Mouse (Mus musculus) right cerebral cortex, postnatal 14 days (tissue): ENCODE data around the gene Cd99l2.
"Not testable (repeated sequence)": the region's sequence is repeated elsewhere in the genome, so short reads cannot be mapped to it uniquely, and the experiment has no call there.

Experiments used
- DNase-seq: peaks from one replicate; pipeline ENCODE4 v3.0.0; 2022

Gene Cd99l2

DNA sequence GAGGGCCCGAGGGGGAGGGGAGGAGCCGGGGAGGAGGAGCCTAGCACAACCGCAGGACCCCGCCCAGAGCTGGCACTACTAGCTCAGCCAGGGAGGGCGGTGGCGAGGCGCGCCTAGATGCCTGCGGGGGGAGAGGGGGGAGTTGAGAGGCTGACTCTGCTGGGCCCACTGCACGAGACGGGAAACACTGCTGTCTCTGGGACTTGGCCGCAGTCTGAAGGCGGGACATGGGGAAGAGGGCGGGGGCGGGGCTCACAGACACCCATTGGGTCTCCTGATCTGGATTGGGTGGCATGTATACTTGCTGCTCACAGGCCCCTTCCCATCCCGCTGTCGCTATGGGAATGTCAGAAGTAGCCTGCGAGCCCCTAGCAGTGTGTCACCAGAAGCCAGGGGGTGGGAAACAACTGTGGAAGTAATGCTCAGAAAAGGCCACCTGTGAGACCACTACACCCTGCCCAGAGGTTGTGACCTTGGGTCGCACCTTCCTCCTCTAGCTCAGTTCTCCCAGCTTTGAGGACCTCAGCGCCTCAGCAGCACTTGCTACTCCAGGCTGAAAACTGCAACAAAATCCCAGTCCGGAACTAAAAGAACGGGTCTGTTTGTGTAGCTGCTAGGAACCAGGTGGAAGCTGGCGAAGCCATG is at the start of gene Cd99l2:
TSS of gene Cd99l2 (minus strand) at position 216 of the 645 bp plus-strand sequence.
- DNase-seq: peak; percentile 78

DNA sequence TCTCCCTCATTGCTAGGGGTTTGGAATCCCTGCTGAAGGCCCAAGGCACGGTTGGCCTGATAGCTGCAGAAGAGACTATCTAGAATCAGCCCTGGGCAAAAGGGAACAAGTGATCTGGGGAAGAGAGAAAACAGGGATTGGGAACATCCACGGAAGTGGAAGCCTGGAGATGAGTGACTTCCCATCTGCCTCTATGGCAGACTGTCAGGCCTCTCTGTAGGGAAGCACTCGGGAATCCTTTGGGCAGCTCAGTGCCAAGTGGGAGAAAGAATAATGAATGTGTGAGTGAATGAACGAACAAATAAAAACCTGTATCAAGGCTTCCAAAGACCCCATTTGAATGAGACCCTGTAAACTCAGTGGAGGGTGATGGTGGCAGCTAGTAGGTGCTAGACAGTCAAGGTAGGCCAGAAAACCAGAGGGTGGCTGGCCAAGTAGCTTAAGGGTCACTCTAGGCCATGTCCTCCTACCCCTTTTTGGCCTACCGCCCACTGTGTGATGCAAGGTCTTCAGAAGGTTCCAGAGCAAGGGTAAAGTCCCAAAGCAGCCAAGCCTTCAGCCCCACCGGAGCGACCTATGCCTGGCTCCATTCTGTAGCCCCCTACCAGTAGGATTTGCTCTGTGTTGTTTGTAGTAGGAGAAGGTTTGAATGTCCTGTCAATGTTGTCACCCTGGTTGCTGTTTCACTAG is 48.3 kb upstream of the Cd99l2 start:
- DNase-seq: no peak

DNA sequence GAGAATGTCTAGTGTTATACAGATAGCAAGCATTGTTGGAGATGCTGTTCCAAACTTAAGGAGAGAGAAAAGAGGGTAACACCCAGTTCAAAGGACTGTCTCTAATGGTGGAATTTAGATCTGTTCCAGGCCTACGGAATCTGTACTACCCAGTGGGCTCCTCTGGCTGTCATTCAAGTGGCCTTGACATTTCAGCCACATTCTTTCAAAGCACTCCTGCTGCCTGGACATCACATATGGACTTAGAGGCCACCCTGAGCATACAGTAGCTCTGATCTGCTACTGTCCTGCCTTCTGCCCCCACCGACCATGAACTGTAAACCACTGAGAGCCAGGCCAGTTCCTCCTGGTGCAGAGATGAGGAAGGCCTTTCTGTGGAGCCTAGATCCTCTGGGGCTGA is 45.1 kb upstream of the Cd99l2 start:
- DNase-seq: no peak

DNA sequence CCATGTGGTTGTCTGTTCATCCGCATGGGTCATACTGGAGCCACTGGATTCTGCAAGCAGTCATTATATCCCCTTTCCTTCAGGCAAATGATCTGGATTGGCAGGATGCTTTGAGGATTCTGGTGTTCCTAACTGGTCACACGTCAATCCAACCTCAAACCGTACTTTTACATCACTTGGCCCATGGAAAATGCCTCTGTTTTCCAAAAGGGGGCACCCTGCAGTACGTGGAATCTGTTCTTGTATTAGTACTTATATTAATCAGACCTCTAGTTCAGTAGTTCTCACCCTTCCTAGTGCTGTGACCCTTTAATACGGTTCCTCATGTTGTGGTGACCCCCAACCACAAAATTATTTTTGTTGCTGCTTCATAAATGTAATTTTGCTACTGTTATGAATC is 41.5 kb upstream of the Cd99l2 start:
- DNase-seq: no peak

DNA sequence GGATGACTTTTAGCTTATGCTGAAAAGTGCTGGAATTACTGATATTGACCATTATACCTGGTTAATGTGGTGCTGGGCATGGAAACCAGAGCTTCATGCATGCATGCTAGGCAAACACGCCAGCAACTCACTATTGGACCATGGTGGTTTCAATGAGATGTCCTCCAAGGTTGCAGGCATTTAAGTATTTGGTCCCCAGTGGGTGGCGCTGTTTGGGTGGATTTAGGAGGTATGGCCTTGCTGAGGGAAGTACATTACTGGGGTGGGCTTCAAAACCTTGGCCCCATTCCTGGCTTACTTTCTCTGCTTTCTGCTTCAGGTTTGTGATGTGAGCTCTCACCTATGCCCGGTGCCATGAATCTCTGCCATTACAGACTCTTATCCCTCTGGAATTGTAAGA is 40.0 kb upstream of the Cd99l2 start:
- DNase-seq: no peak

DNA sequence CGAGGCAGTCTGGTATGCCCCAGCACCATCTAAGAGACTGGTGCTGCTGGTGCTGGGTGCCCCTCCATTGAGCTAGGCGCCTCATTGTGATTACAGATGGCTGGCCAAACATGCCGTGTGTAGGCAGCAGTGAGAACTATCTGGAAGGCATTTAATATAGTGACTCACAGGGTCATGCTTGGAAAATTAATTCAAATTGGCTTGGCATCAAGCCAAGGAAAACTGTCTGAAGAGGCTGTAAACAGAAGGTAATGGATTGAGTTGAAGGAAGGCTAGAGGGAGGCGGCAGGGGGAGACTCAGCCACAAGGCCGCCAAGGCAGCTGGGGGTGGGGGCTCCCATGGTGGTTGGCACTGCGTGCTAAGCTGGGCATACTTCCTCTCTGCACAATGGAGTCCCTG is 36.0 kb upstream of the Cd99l2 start:
- DNase-seq: no peak

DNA sequence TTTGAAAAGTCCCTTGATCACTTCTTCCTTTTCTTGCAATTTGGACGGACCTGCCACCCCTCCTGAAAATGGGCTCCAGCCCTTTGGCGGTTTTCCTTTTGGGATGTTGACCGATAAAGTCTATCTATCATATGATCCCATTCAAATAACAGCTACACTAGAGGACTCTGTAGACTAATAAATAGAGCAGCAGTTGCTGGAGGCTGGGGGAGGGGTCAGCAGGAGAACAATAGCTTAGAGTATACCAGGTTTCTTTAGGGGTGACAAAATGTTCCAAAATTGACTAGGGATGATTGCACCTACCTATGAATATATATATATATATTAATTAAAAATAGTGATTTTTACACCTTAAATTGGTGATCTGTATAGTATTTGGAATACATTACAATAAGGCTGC is 35.5 kb upstream of the Cd99l2 start:
- no peak for DNase-seq

DNA sequence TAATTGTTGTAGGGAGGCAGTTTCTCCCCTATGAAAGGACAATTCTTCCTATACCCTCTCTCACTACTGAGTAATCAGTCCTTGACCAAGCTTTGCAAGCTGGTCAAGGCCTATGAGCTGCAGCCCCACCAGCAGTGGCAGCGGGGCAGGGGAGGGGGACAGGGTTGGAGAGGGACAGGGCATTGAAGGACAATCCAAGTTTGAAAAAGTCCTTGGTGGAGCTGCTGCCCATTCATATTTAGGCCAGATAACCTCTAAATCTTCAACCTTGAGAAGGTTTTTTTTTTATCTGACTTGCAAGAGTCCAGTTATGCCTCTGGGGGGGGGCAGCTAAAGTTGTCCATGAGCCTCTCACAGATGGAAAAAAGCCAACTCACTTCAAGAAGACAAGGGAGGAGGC is 34.8 kb upstream of the Cd99l2 start:
- no peak for DNase-seq

DNA sequence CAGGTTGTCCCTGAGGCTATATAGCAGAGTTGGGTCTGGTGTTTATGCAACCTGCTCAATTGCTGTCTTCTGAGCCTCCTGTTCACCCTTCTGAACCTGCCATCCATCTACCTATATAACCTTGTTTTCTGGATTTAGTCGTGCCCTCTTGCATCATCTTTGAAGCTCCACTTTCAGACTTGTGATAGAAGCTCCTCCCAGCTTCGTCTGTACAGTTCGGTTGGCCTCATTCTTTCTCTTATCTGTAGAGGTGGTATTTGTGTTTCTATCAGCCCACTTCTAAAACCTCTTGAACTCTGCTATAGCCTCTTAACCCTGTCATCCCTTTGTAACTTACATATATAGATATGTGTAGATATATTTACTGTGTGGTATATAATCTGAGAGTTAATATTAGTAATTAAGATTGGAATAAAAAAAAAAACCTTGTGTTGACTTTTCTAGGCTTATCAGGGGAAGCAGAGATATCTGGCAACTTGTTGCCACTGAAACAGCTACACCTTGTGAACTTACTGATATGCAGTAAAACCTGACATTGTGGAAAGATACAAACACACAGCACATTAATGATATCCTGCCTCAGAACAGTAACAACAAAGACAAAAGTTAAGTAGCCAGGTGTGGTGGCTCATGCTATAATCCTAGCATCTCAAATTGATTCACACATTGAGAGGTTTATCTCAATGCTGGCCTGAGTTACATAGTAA is 33.1 kb upstream of the Cd99l2 start:
- no peak for DNase-seq

DNA sequence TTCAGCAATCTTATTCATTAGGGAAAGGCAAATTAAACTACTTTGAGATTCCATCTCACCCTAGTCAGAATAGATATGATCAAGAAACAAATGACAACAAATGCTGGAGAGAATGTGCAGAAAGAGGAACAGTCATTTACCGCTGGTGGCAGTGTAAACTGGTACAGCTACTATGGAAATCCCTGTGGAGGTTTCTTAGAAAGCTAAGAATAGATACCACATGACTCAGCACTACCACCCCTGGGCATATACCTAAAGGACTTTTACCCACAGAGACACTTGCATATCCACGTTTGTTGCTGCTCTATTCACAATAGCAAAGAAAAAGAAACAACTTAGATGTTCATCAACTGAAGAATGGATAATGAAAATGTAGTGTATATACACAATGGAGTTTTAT is 31.7 kb upstream of the Cd99l2 start:
- DNase-seq: no peak

DNA sequence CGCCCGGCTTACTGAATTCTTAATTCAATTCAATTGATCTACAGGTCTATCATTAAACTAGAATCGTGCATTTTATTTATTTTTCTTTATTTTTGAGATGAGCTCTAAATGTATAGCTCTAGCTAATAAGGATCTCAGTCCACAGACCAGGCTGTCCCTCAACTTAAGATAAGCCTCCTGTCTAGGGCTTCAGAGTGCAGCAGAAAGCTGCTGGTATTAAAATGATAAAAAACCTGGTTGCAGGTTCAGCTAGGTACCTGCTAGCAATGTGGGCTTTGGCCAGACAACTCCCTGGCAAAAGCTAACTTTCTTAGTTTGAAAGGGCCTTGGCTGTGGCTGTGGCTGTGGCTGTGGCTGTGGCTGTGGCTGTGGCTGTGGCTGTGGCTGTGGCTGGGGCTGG is 30.2 kb upstream of the Cd99l2 start:
- no peak for DNase-seq

DNA sequence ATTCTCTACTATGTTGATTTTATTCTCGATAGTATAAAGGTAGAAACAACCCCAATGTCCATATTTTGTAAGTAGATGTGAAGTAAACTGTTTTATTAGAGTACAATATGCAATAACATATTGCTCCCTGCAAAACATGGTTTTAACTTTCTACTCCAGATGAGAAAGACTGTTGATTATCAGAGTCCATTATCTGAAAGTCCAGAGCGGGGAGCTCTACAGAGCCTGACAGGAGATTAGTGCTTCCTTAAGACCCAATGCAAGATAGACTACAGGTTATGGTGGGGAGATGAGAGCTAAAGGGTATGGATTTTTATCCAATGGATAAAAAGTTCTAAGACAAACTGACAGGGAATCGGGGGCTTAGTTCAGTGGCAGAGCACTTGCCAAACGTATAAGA is 26.6 kb upstream of the Cd99l2 start:
- DNase-seq: no peak

DNA sequence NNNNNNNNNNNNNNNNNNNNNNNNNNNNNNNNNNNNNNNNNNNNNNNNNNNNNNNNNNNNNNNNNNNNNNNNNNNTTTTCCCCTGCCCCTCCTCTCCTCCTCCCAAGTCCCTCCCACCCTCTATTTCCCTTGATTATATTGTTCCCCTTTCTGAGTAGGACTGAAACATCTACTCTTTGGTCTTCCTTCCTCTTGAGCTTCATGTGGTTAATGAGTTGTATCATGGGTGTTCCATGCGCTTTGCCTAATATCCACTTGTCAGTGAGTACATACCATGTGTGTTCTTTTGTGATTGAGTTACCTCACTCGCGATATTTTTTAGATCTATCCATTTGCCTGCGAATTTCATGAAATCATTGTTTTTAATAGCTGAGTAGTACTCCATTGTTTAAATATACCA is 13.9 kb upstream of the Cd99l2 start:
- not testable (repeated sequence) for DNase-seq

DNA sequence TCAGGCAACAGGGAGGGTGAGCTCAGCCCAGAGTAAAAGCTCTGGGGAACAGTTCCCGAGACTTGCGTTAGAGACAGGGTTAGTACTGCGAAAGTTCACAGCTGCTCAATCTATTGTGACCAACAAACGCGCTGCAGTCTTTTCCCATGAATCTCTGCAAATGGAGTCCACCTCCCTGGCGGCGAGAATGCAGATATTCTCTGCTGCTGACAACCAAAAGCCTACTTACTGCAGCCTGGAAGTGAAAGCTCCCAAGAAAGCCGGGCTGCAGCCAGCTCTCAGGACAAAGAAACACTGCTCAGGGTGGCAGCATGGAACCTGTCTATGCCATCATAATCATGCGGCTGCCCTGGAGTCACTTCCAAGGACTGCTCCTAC is 619 bp upstream of the Cd99l2 start:
- peak; percentile 11 for DNase-seq

DNA sequence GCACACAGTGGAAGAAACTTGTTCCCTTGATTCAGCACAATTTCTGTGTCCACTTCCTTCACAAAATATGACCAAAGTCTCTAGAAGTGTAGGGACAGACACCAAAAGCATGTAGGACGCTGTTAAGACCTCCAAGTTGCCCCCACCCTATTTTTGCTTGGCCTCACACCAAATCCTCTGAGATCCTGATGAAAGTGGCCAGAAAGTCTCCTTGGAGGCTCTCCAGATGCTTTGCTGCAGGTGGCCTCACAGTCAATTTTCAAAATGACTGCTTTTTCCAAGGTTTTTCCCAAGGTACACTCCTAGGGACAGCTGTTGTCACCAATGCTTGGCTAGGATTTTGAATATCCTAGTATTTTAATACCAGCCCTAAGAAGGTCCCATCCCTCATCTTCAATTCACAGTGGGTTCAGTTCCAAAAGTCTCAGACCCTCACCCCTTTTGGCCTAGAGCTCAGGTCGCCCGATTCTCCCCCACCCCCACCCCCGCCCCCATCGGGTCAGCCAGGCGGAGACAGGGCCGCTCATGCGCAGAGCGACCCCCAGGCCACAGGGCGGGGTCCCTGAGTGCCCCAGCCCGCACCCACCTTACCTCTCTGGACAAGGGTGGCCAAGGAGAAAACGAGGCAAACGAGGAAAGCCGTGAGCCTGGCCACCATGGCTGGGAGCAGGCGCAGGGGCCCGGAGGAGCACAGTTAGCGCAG is 567 bp downstream of the Cd99l2 start:
- DNase-seq: no peak

DNA sequence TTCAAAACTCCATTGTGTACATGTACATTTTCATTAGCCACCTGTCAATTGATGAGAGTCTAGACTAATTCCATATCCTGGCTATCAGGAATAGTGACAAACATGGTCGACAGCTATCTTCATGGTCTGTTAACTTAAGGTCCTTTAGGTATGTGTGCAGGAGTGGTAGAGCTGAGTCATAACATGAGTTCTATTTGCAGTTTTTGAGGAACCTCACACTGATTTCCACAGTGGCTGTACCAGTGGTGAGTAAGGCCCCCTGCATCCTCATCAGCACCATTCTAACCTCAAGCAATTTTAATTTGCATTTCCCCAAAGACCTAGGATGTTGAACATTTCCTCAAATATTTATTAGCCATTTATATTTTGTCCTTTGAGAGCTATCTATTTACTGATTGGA is 3.3 kb downstream of the Cd99l2 start:
- DNase-seq: no peak

DNA sequence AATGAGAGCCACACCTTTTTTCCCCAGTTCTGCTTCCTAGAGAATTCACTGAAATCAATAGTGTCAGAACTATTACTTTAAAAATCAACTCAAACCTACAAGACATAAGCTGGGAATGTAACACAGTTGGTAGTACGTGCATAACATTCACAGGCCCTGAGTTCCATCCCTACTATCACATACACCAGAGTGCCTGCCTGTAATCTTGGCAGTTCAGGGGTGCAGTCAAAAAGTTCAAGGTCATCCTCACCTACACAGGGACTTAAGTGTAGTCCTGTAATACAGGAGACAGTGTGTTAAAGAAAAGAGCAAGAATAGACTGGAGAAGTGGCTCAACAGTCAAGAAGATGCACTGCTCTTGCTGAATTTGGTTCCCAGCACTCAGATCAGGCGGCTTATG is 10.4 kb downstream of the Cd99l2 start:
- DNase-seq: no peak

DNA sequence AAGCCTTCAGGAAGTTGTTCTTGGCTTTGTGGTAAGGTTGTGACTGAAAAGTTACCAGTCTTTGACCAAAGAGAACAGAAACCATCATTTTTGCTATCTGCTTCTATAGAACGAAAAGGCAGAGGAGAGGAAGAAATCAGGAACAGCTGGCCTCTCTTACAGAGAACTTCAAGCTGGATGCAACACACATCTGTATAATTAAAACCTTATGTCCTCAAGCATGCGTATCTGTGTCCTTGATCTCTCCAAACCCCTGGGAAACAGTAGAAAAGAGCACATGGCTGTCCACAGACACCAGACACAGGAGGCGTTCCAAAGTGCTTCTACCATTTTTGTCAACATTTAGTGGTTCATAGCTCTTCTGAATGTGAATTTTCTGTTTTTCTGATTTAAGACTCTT is 16.7 kb downstream of the Cd99l2 start:
- no peak for DNase-seq

DNA sequence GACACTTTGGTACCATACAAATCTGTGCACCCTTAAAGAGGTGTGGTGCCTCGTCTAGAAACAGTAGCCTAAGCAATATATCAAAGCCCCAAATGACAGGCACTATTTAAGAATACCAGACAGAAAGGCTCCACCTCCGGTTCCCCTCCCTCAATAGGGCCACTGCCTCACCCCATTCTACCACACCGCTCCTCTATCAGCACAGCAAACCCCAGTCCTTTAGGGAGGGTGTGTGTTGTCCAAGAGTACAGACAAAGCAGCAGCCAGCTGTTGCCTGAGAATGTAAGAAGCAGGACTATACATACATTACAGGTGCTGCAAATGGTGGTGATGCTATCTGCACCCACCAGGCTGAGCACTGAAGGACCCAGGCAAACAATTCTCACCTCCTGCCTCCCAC is 17.2 kb downstream of the Cd99l2 start:
- DNase-seq: no peak

DNA sequence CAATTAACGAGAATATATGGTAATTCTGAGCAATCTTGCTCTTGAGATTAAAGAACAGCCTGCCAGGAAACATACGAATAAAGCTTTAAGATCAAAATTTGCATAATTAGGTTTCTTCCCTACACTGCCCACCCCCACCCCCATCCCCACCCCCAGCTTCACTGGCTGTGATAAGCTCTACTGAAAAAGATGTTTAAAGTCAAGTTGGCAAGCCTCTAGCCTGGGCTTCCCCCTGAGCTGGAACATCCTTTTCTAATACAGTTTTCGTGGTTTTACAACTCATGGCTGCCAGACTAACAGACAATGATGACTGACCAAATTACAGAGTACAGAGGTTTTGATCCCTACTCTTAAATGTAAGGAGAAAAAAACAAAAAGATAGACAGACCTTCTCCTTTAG is 17.6 kb downstream of the Cd99l2 start:
- no peak for DNase-seq

DNA sequence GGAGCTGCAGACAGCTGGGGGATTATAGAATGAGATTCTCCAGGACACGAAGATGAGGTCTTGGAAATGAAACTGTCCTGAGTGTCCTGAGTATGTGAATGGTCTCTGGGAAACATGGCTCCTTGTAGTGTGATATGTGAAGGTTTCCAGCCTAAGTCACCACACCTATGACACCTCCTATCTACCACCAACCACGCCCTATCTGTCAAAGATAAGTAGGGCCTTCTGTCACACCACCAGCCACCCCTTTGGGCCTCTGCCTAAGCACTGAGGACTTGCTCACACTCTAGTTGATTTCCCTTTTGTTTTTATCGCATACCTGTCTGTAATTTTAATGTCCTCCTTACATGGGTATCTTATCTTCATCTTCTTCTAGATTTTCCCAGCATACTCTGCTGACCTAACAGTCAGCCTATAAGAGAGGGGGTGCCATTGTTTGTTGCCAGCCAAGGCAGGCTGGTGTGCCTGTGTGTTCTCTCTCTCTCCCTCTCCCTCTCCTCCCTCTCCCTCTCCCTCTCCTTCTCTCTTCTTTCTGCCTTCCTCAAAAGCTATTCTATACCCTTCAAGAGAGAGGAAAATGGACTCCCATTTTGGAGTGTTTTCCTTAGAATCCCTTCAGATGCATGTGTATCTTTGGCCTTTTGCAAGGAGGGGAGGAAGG is 18.2 kb downstream of the Cd99l2 start:
- no peak for DNase-seq

DNA sequence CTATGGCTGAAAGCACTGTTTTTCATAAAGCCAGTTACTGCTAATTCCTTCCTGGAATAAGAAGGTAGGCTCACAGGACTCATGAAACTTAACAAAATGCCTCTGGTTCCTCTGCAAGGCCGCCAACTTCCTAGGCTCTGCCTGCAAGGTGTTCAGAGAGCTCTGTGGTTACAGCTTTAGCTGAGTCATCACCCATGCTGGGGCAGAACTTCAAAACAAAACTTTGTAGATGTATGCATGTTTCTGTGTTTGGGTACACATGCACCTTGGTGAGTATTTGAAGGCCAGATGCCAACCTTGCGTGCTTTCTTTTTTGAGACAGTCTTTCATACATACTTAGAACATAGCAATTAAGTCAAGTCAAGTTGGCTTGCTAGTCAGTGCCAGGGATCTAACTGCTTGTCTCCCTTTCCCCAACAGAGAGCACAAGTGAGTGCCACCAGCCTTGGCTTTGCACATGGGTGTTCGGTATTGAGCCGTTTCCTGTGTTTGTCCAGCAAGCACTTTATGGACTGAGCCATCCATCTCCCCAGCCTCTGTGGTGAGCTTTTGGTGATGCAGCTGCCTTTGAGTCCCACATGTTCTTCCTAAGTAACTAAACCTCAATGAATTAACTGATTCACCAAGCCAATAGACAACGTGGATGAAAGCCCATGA is 23.9 kb downstream of the Cd99l2 start:
- DNase-seq: no peak

DNA sequence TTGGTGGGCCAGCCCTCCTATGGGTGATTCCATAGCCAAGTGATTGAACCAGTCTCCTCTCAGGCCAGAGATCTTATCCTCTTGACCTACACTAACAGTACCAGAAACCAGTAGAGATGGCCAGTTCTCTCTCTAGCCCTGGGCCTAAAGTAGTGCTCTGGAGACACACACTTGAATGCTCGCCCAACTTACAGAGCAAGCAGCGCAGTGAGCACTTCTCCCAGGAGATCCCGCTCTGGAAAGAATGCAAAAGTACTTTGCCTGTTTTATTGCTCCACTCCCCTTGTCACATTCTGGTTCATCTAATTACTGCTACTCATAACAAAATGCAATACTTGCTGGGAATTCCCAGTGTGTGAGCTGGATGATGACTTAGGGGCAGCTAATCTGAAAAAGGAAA is 25.2 kb downstream of the Cd99l2 start:
- no peak for DNase-seq
